Mouse (Mus musculus) thymus, adult 2 months (tissue): ENCODE measurements at regions not wholly inside any gene's neighbourhood (a gene's known extent, or its start where the extent isn't known, plus 50 kb on each side); places are given as distances from the start of the nearest gene placed in this dataset.

Source experiments
- CTCF ChIP-seq: fragments of 200-500 bp; IDR thresholded peaks from 2 replicates; pipeline ENCODE4 v1.5.1; 2012; ENCODE audit warnings: mild to moderate bottlenecking, control low read depth, low read length, moderate library complexity, borderline replicate concordance; ENCODE audit not compliant: control insufficient read depth, poor library complexity, insufficient read depth; ENCODE audit errors: extremely low read depth
- POLR2A ChIP-seq: fragments of 200-500 bp; IDR thresholded peaks from 2 replicates; pipeline ENCODE4 v1.6.1; 2012; ENCODE audit warnings: mild to moderate bottlenecking, low read length, control low read depth, moderate library complexity; ENCODE audit not compliant: control insufficient read depth, poor library complexity, insufficient read depth; ENCODE audit errors: extremely low read depth

GRCm38 (mm10) chr5:149338697-149339078, 72.9 kb upstream of the Medag start:
- no peak for TF ChIP-seq POLR2A
- no peak for TF ChIP-seq CTCF
